8 mouse cellular contexts compared by ENCODE assay signal in genomic region chr16:14311371-14311770, GRCm38 (mm10). TPM values are rescaled to one million over a fixed set of nuclear protein-coding genes. Genes with fewer than 3 reads are reported as not detected.
DNase-seq lines count a peak whose midpoint lies in the region; ATAC-seq and TF ChIP-seq lines count a peak whose summit lies in the region.

No protein-coding gene starts in this region.

- H3K4me2 ChIP-seq in forebrain, postnatal 0 days (ENCODE audit: low read depth), result no peak overlapping the region
- H3K4me2 ChIP-seq in forebrain, embryonic 13.5 days, result no peak overlapping the region
- no peak overlapping the region for H3K4me2 ChIP-seq in hindbrain, postnatal 0 days (ENCODE audit: low read depth, low read length)

- DNase-seq in forebrain, postnatal 0 days, result peak; percentile 41
- peak; percentile 66 for DNase-seq in 3134 (ENCODE audit: extremely low read depth, insufficient read length, low spot score)
- DNase-seq in R1 (ENCODE audit: low read depth, low spot score), result peak; percentile 80
- DNase-seq in hindbrain, postnatal 0 days (ENCODE audit: low spot score), result peak; percentile 71
- DNase-seq in spleen, adult 12 weeks (ENCODE audit: low spot score), result peak; percentile 35
- no peak for DNase-seq in urinary bladder, postnatal 36 days (ENCODE audit: low spot score in 2 of 2)
- no peak for DNase-seq in layer of hippocampus, adult 9-10 months (ENCODE audit: low spot score)

- H3K4me3 ChIP-seq in forebrain, postnatal 0 days (ENCODE audit: low read depth, low read length), result no peak overlapping the region
- H3K4me3 ChIP-seq in forebrain, embryonic 13.5 days, result no peak overlapping the region
- no peak overlapping the region for H3K4me3 ChIP-seq in hindbrain, postnatal 0 days (ENCODE audit: low read length)

- 49% methylated on average over 6 of the region's 6 CpGs for WGBS in forebrain, postnatal 0 days
- WGBS in forebrain, embryonic 13.5 days, result 49% methylated on average over 6 of the region's 6 CpGs
- 51% methylated on average over 6 of the region's 6 CpGs for WGBS in hindbrain, postnatal 0 days

- no peak for ATAC-seq in forebrain, postnatal 0 days
- no peak for ATAC-seq in forebrain, embryonic 13.5 days
- no peak for ATAC-seq in hindbrain, postnatal 0 days

- TF ChIP-seq CTCF in forebrain, postnatal 0 days (IDR thresholded peaks at IDR 0.05; ENCODE audit: low read depth), result peak; percentile 81
- TF ChIP-seq CTCF in hindbrain, postnatal 0 days (IDR thresholded peaks at IDR 0.05; ENCODE audit: low read depth), result peak; percentile 79

- H3K27ac ChIP-seq in forebrain, postnatal 0 days (ENCODE audit: low read depth, low read length), result no peak overlapping the region
- H3K27ac ChIP-seq in forebrain, embryonic 13.5 days, result no peak overlapping the region
- no peak overlapping the region for H3K27ac ChIP-seq in hindbrain, postnatal 0 days

- no peaks in the 10 kb centered on the region for H3K9me3 ChIP-seq in forebrain, postnatal 0 days (ENCODE audit: low read length)
- no peaks in the 10 kb centered on the region for H3K9me3 ChIP-seq in forebrain, embryonic 13.5 days (replicated peaks)
- H3K9me3 ChIP-seq in hindbrain, postnatal 0 days (ENCODE audit: low read length), result no peaks in the 10 kb centered on the region

- no peaks in the 10 kb centered on the region for H3K27me3 ChIP-seq in forebrain, postnatal 0 days (ENCODE audit: insufficient read depth, low read length)
- H3K27me3 ChIP-seq in forebrain, embryonic 13.5 days, result no peaks in the 10 kb centered on the region
- H3K27me3 ChIP-seq in hindbrain, postnatal 0 days (ENCODE audit: insufficient read depth, low read length), result no peaks in the 10 kb centered on the region

- H3K4me1 ChIP-seq in forebrain, postnatal 0 days (ENCODE audit: insufficient read depth), result peaks cover 9% of the 10 kb centered on the region
- peaks cover 15% of the 10 kb centered on the region for H3K4me1 ChIP-seq in forebrain, embryonic 13.5 days
- peaks cover 10% of the 10 kb centered on the region for H3K4me1 ChIP-seq in hindbrain, postnatal 0 days (ENCODE audit: insufficient read depth, low read length)

- H3K36me3 ChIP-seq in forebrain, postnatal 0 days (ENCODE audit: insufficient read depth), result peaks cover 32% of the 10 kb centered on the region
- H3K36me3 ChIP-seq in forebrain, embryonic 13.5 days (ENCODE audit: poor library complexity, severe bottlenecking), result peaks cover 66% of the 10 kb centered on the region
- H3K36me3 ChIP-seq in hindbrain, postnatal 0 days (ENCODE audit: insufficient read depth, low read length), result peaks cover 22% of the 10 kb centered on the region

- H3K9ac ChIP-seq in forebrain, postnatal 0 days, result no peak overlapping the region
- H3K9ac ChIP-seq in forebrain, embryonic 13.5 days, result no peak overlapping the region
- no peak overlapping the region for H3K9ac ChIP-seq in hindbrain, postnatal 0 days (replicated peaks; ENCODE audit: low read length)

RNA-seq across cellular contexts. Expression of gene Fopnl, which starts 5.8 kb away (rescaled TPM):
- total RNA-seq in forebrain, postnatal 0 days (2014; rRNA removed), result 111 and 120 TPM in 2 replicates
- 216 and 222 TPM in 2 replicates for polyA plus RNA-seq in forebrain, postnatal 0 days (2015; fragmentation: Nextera tagmentation; extraction: Ambion mirVana)
- 205 and 209 TPM in 2 replicates for polyA plus RNA-seq in forebrain, embryonic 13.5 days (2015; fragmentation: Nextera tagmentation; extraction: Ambion mirVana)
- total RNA-seq in hindbrain, postnatal 0 days (2014; rRNA removed), result 83.8 and 93.0 TPM in 2 replicates
- 206 and 212 TPM in 2 replicates for polyA plus RNA-seq in hindbrain, postnatal 0 days (2015; fragmentation: Nextera tagmentation; extraction: Ambion mirVana)

RNA-seq across cellular contexts. Expression of gene Myh11, which starts 20.2 kb away (rescaled TPM):
- total RNA-seq in forebrain, postnatal 0 days (2014; rRNA removed), result 0.69 and 2.0 TPM in 2 replicates
- polyA plus RNA-seq in forebrain, postnatal 0 days (2015; fragmentation: Nextera tagmentation; extraction: Ambion mirVana), result 0.52 and 0.53 TPM in 2 replicates
- 0.05 and 0.18 TPM in 2 replicates for polyA plus RNA-seq in forebrain, embryonic 13.5 days (2015; fragmentation: Nextera tagmentation; extraction: Ambion mirVana)
- 0.99 and 2.0 TPM in 2 replicates for total RNA-seq in hindbrain, postnatal 0 days (2014; rRNA removed)
- polyA plus RNA-seq in hindbrain, postnatal 0 days (2015; fragmentation: Nextera tagmentation; extraction: Ambion mirVana), result 0.47 and 0.74 TPM in 2 replicates

RNA-seq across cellular contexts. Expression of gene Abcc1, which starts 50.0 kb away (rescaled TPM):
- 11.2 and 15.3 TPM in 2 replicates for total RNA-seq in forebrain, postnatal 0 days (2014; rRNA removed)
- 4.5 and 5.9 TPM in 2 replicates for polyA plus RNA-seq in forebrain, postnatal 0 days (2015; fragmentation: Nextera tagmentation; extraction: Ambion mirVana)
- 8.3 and 8.6 TPM in 2 replicates for polyA plus RNA-seq in forebrain, embryonic 13.5 days (2015; fragmentation: Nextera tagmentation; extraction: Ambion mirVana)
- 14.2 and 15.2 TPM in 2 replicates for total RNA-seq in hindbrain, postnatal 0 days (2014; rRNA removed)
- 9.1 and 9.7 TPM in 2 replicates for polyA plus RNA-seq in hindbrain, postnatal 0 days (2015; fragmentation: Nextera tagmentation; extraction: Ambion mirVana)

Comparison
In these comparisons a context has a peak if more than half of its experiments do, and no peak if none do; other contexts are left out.
1. DNase-seq: peak in forebrain, postnatal 0 days (single experiment), 3134 (single experiment), R1 (single experiment), hindbrain, postnatal 0 days (single experiment) and spleen, adult 12 weeks (single experiment); none in urinary bladder, postnatal 36 days (0 of 2) and layer of hippocampus, adult 9-10 months (single experiment).